Mouse (Mus musculus) hindbrain, embryonic 14.5 days (tissue): ENCODE results near the gene Shisa5. TPM values are rescaled to one million over a fixed set of nuclear protein-coding genes. Genes with fewer than 3 reads are reported as not detected.

Source experiments
- ATAC-seq: fragments of 200-750 bp; cut with Nextera tagmentation; 2 replicates; pipeline ENCODE4 v1.8.0; 2017; ENCODE audit warnings: moderate number of reproducible peaks, mild to moderate bottlenecking, moderate TSS enrichment, moderate library complexity; ENCODE audit not compliant: low FRiP score
- DNase-seq: peaks from one replicate; pipeline ENCODE4 v3.0.0-alpha.2; 2015; ENCODE audit warnings: low spot score
- H3K27ac ChIP-seq: fragments of 300-500 bp; sonication (generic); 2 replicates; pipeline ENCODE4 v1.5.1; 2014; ENCODE audit warnings: mild to moderate bottlenecking, moderate library complexity
- H3K27me3 ChIP-seq: fragments of 300-500 bp; sonication (generic); 2 replicates; pipeline ENCODE4 v1.6.1; 2014; ENCODE audit warnings: mild to moderate bottlenecking, low read length, mixed read lengths; ENCODE audit not compliant: control insufficient read depth, insufficient read depth
- H3K36me3 ChIP-seq: fragments of 300-500 bp; sonication (generic); replicated peaks from 2 replicates; pipeline ENCODE4 v1.6.1; 2014; ENCODE audit not compliant: control insufficient read depth, insufficient read depth
- H3K4me1 ChIP-seq: fragments of 300-500 bp; sonication (generic); replicated peaks from 2 replicates; pipeline ENCODE4 v1.6.1; 2014; ENCODE audit warnings: antibody characterized with exemption, low read length, mixed read lengths; ENCODE audit not compliant: control insufficient read depth, insufficient read depth
- H3K4me2 ChIP-seq: fragments of 300-500 bp; sonication (generic); replicated peaks from 2 replicates; pipeline ENCODE4 v1.6.1; 2014; ENCODE audit warnings: mild to moderate bottlenecking, moderate library complexity
- H3K4me3 ChIP-seq: fragments of 300-500 bp; sonication (generic); replicated peaks from 2 replicates; pipeline ENCODE4 v1.5.1; 2014; ENCODE audit warnings: mild to moderate bottlenecking, low read length
- H3K9ac ChIP-seq: fragments of 300-500 bp; sonication (generic); 2 replicates; pipeline ENCODE4 v1.6.1; 2014
- H3K9me3 ChIP-seq: fragments of 300-500 bp; sonication (generic); 2 replicates; pipeline ENCODE4 v1.6.1; 2016; ENCODE audit warnings: low read length; ENCODE audit not compliant: control insufficient read depth
- WGBS: fragments of 180-500 bp; shearing (Covaris S2); extraction: QIAGEN DNeasy Blood & Tissue Kit; methylation state at CpG from one replicate; pipeline ENCODE4 v1.1.7; 2014; 5-methylcytosine and 5-hydroxymethylcytosine counted together
- polyA plus RNA-seq: library from polyadenylated mRNA; unstranded; fragments of >200 nt; fragmentation: Nextera tagmentation; extraction: Ambion mirVana; gene quantifications from 2 replicates; pipeline ENCODE4 v1.2.1, GENCODE M21; 2014

Shisa5 gene
- polyA plus RNA-seq, 1 experiment from 2014 or later = 57.9 TPM

GRCm38 (mm10) chr9:109073661-109074573, 35.6 kb downstream of the Shisa5 start, which contains the start of gene Atrip:
Gene Atrip (minus strand): TSS chr9:109074124.
- Histone ChIP-seq H3K36me3 (peaks cover 36% of the 10 kb centered on the region), H3K9ac (peak within 1 kb of the TSS; percentile 89), H3K27me3 (no peaks in the 10 kb centered on the region), H3K9me3 (no peaks in the 10 kb centered on the region), H3K27ac (peak within 1 kb of the TSS; percentile 83), H3K4me1 (peaks cover 23% of the 10 kb centered on the region), H3K4me2 (peak within 1 kb of the TSS; percentile 95), H3K4me3 (peak within 1 kb of the TSS; percentile 85)
- WGBS = under 1% methylated on average over 57 of the region's 57 CpGs
- peak; percentile 93 for DNase-seq
- ATAC-seq = peak; percentile 99

GRCm38 (mm10) chr9:109080516-109080915, 42.2 kb downstream of the Shisa5 start:
- Histone ChIP-seq H3K9ac (no peak overlapping the region), H3K27ac (no peak overlapping the region), H3K4me1 (peaks cover 18% of the 10 kb centered on the region), H3K4me2 (no peak overlapping the region), H3K4me3 (no peak overlapping the region), H3K36me3 (peaks cover 24% of the 10 kb centered on the region), H3K9me3 (no peaks in the 10 kb centered on the region), H3K27me3 (no peaks in the 10 kb centered on the region)
- ATAC-seq (no peak), DNase-seq (no peak)
- 94% methylated on average over 3 of the region's 3 CpGs for WGBS

GRCm38 (mm10) chr9:109081749-109082123, 43.4 kb downstream of the Shisa5 start:
- Histone ChIP-seq H3K27me3 (no peaks in the 10 kb centered on the region), H3K27ac (peak overlapping the region; percentile 56; the same call in 1 of the 2 replicates), H3K9ac (peak overlapping the region; percentile 82), H3K4me2 (peak overlapping the region; percentile 67), H3K4me3 (peak overlapping the region; percentile 68), H3K9me3 (no peaks in the 10 kb centered on the region), H3K4me1 (peaks cover 18% of the 10 kb centered on the region), H3K36me3 (peaks cover 24% of the 10 kb centered on the region)
- 10% methylated on average over 11 of the region's 11 CpGs for WGBS
- ATAC-seq (no peak), DNase-seq (no peak)

GRCm38 (mm10) chr9:109082124-109082800, 43.9 kb downstream of the Shisa5 start, which contains the start of the genes Ccdc51 and Tma7:
Gene Ccdc51 (plus strand): TSS chr9:109082493.
Gene Tma7 (minus strand): TSS chr9:109082587.
- under 1% methylated on average over 37 of the region's 37 CpGs for WGBS
- Histone ChIP-seq H3K9me3 (no peaks in the 10 kb centered on the region), H3K27me3 (no peaks in the 10 kb centered on the region), H3K4me1 (peaks cover 18% of the 10 kb centered on the region), H3K9ac (peak within 1 kb of the TSS; percentile 82), H3K36me3 (peaks cover 24% of the 10 kb centered on the region), H3K4me2 (peak within 1 kb of the TSS; percentile 67), H3K4me3 (peak within 1 kb of the TSS; percentile 68), H3K27ac (peak within 1 kb of the TSS; percentile 70)
- DNase-seq = peak; percentile 82
- peak; percentile 96 for ATAC-seq

GRCm38 (mm10) chr9:109084922-109085321, 46.6 kb downstream of the Shisa5 start:
- H3K9me3 ChIP-seq = no peaks in the 10 kb centered on the region
- no peak overlapping the region for H3K27ac ChIP-seq
- ATAC-seq (no peak), DNase-seq (no peak)
- peaks cover 18% of the 10 kb centered on the region for H3K36me3 ChIP-seq
- H3K27me3 ChIP-seq = no peaks in the 10 kb centered on the region
- no peak overlapping the region for H3K9ac ChIP-seq
- 16% methylated on average over 2 of the region's 2 CpGs for WGBS
- H3K4me3 ChIP-seq = no peak overlapping the region
- H3K4me2 ChIP-seq = no peak overlapping the region
- peaks cover 18% of the 10 kb centered on the region for H3K4me1 ChIP-seq

- H3K9me3 ChIP-seq = no peaks in the 10 kb centered on the region
- H3K4me3 ChIP-seq = no peak overlapping the region
- H3K36me3 ChIP-seq = peaks cover 31% of the 10 kb centered on the region
- peaks cover 6% of the 10 kb centered on the region for H3K4me1 ChIP-seq
- H3K9ac ChIP-seq = no peak overlapping the region
- no peak for ATAC-seq
- H3K27ac ChIP-seq = no peak overlapping the region
- peak; percentile 73 for DNase-seq
- no peaks in the 10 kb centered on the region for H3K27me3 ChIP-seq
- WGBS = 15% methylated on average over 5 of the region's 5 CpGs
- H3K4me2 ChIP-seq = no peak overlapping the region
These were observed 49.6 kb downstream of the Shisa5 start for GRCm38 (mm10) chr9:109087987-109088386.

- Histone ChIP-seq H3K27me3 (no peaks in the 10 kb centered on the region), H3K9me3 (no peaks in the 10 kb centered on the region), H3K4me1 (peaks cover 9% of the 10 kb centered on the region), H3K36me3 (peaks cover 31% of the 10 kb centered on the region), H3K4me2 (no peak overlapping the region), H3K27ac (no peak overlapping the region), H3K9ac (no peak overlapping the region), H3K4me3 (no peak overlapping the region)
- DNase-seq (no peak), ATAC-seq (no peak)
- WGBS = 51% methylated on average over 15 of the region's 15 CpGs
These were observed 52.1 kb downstream of the Shisa5 start for GRCm38 (mm10) chr9:109090446-109090845.

GRCm38 (mm10) chr9:109091802-109092201, 53.4 kb downstream of the Shisa5 start:
- Histone ChIP-seq H3K27me3 (no peaks in the 10 kb centered on the region), H3K27ac (no peak overlapping the region), H3K9me3 (no peaks in the 10 kb centered on the region), H3K36me3 (peaks cover 31% of the 10 kb centered on the region), H3K4me2 (no peak overlapping the region), H3K4me3 (no peak overlapping the region), H3K4me1 (peaks cover 12% of the 10 kb centered on the region), H3K9ac (no peak overlapping the region)
- no peak for DNase-seq
- no peak for ATAC-seq
- 98% methylated on average over 8 of the region's 8 CpGs for WGBS

GRCm38 (mm10) chr9:109092799-109093198, 54.4 kb downstream of the Shisa5 start:
- H3K4me1 ChIP-seq = peaks cover 22% of the 10 kb centered on the region
- ATAC-seq (no peak), DNase-seq (no peak)
- H3K27ac ChIP-seq = no peak overlapping the region
- WGBS = 30% methylated on average over 6 of the region's 6 CpGs
- H3K36me3 ChIP-seq = peaks cover 31% of the 10 kb centered on the region
- no peaks in the 10 kb centered on the region for H3K9me3 ChIP-seq
- H3K9ac ChIP-seq = no peak overlapping the region
- no peaks in the 10 kb centered on the region for H3K27me3 ChIP-seq
- H3K4me3 ChIP-seq = no peak overlapping the region
- H3K4me2 ChIP-seq = no peak overlapping the region
